Mouse (Mus musculus) kidney, adult 9 months (tissue): ENCODE measurements at regions not wholly inside any gene's neighbourhood (a gene's known extent, or its start where the extent isn't known, plus 50 kb on each side); places are given as distances from the start of the nearest gene placed in this dataset.

Source experiments
- DNase-seq: peaks from one replicate; pipeline ENCODE4 v3.0.0; 2022

DNA sequence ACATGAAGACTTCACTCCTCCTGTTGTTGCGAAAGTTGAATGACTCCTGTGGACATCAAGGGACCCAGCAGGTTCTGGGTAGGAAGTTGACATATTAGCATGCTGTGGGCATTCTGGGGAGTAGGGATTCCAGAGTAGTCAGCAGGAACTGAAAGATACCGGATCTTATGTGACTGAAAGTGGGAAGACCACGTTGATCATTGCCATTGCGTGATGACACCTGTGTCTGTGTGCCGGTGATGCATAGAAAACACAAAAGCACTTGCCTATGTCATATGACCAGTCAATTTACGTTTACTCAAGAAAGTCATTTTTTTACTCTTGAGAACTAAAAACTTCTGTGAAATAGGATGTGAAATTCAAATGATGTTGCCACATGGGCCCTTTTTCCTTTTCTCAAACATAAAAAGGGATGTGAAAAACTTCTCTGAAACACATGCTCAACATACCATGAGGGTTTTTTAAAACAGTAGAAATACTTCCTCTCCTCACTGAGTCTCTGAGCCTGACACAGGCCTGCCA, 176.8 kb upstream of the Ahr start:
- no peak for DNase-seq

DNA sequence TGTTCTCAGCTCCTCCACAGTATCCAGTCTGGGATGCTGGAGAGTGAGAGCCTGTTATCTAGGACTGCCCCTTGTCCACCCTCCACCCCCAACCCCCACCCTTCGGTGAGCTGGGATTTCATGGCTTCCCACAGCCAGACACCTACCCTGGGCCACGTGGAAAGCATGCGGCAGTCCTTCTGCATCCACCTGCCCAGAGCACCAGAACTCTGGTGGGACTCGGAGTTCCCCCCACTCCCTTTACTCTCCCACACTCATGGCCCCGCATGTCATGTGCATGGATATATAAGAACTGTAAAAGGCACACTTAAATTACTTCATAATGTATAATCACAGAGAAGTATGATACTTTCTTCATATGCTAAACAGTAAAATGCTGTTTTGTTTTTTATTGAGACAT, 175.5 kb upstream of the Ahr start:
- DNase-seq = no peak

- DNase-seq = no peak
Measured at GRCm38 (mm10) chr12:35703479-35703878, 168.6 kb upstream of the Ahr start.

DNA sequence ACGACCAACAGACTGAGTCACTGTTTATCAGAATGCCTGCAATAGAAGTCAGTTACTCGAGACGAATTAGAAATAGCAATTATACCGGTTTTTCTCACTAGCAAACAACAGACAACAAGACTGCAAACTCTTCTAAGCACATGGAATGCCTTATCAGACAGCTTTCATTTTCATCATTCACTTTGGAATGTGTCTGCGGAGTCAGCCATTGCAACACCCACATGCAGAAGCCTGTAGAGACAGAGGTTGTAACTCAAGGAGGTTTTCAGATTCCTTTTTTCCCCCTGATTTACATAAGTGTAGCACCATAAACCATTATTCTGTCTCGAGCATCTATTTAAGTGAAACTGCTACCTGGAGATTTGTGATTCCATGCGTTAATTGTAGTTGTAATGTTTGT, 167.8 kb upstream of the Ahr start:
- DNase-seq = no peak

- no peak for DNase-seq
Measured at GRCm38 (mm10) chr12:35694253-35694652, 159.4 kb upstream of the Ahr start.

- no peak for DNase-seq
Measured at GRCm38 (mm10) chr12:35690914-35691313, 156.1 kb upstream of the Ahr start.

DNA sequence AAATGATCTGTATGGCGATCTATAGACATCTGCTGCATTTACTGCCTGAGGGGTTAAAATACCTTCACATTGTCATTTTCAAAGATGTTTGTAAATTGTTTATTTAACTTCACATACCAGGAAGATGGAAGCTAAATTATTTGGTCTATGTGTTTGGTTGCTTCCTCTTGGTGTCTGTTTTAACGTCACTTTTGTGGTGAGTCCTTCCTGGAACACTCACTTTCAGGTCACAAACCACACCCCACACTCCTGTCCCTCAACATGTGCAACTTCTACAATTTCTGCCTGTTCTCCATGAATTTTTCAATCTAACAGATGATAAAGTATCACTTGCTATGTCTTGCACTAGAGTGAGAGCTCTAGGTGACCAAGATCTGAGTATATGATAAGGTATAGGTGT, 151.4 kb upstream of the Ahr start:
- DNase-seq = no peak

GRCm38 (mm10) chr12:35685189-35685588, 150.4 kb upstream of the Ahr start:
- DNase-seq = no peak

DNA sequence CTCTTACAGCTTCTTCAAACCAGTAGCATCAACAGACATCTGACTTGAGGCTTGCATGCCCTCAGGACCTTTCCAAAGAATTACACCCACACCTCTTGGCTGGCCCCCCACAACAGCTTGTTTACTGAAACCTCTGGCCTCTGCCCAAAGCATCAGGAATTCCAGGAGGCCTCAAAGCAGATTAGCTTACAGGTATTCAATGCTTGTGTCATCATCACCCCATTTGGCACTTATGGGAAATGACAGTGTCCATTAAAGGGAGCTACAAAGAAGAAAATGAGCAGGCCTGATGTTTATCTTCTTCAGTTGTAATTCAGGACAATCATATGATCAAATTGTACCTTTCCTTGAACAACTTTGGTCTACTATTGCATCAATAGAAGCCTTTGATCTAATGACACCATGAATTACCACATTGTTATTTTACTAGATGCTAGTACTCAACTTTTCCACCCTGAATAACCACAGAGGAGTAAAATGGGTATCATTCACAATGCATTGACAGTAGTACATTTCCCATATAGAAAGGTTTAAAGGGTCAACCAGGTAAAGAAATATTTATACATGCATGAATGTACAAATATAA, 147.1 kb upstream of the Ahr start:
- DNase-seq = no peak

GRCm38 (mm10) chr12:35679903-35680302, 145.1 kb upstream of the Ahr start:
- DNase-seq = no peak

- DNase-seq = no peak
Measured at GRCm38 (mm10) chr12:35679025-35679424, 144.2 kb upstream of the Ahr start.

GRCm38 (mm10) chr12:35674487-35674886, 139.6 kb upstream of the Ahr start:
- peak; percentile 70 for DNase-seq

- DNase-seq = no peak
Measured at GRCm38 (mm10) chr12:35670980-35671379, 136.1 kb upstream of the Ahr start.

GRCm38 (mm10) chr12:35668716-35669115, 133.9 kb upstream of the Ahr start:
- DNase-seq = peak; percentile 3

- DNase-seq = peak; percentile 4
Measured at GRCm38 (mm10) chr12:35667705-35668104, 132.9 kb upstream of the Ahr start.

GRCm38 (mm10) chr12:35667218-35667617, 132.4 kb upstream of the Ahr start:
- no peak for DNase-seq

DNA sequence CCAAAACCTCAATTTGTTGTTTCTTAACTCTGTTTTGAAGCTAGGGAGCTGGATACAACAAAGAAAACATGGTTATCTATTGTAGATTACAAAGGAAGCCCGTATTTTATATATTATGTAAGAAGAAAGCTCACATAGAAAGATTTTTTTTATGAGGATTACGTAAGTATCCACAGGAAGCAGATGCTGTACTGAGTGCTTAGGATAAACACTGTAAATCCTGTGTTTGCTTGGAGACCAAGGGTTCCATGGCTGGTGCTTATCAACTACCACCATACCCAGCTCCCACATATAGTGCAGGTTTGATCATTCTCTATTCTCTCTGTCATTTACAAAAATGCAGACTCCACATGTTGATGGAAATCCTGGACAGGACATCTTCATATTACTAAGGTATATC, 131.2 kb upstream of the Ahr start:
- no peak for DNase-seq

DNA sequence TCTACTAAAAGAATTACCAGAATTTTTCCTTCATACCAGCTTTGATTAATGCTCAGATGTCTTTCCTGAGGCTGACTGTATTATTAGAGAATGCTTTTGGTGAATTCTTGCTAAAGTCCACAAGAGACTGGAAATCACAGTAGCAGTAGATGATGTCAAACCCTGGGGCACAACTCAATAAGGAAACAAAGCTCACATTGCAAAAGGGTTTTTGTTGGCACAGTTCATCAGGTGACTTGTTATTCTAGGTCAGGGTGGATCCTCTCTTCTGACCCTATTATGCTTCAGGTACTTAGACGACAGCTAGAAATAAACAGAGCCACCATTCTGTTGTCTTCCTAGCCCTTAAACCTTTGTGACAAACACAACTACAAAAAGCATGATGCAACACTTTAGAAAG, 128.2 kb upstream of the Ahr start:
- no peak for DNase-seq

DNA sequence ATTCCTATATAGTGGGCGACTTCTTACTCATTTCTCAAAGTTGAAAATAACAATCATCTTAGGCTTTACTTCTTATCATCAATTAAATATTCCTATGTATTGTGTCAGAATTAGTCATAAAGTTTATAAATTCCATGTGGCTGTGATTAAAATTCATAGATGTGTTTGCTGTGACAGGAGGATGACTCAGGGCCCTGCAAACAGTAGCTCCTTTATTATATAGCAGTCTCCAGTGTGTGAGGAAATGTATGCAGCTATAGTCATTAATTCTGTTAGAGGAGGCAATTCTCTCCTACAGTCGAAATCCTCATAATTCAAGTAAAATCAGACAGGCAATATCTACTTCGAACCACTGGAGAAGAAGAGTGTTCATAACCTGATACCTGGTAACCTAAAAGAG, 121.7 kb upstream of the Ahr start:
- no peak for DNase-seq

DNA sequence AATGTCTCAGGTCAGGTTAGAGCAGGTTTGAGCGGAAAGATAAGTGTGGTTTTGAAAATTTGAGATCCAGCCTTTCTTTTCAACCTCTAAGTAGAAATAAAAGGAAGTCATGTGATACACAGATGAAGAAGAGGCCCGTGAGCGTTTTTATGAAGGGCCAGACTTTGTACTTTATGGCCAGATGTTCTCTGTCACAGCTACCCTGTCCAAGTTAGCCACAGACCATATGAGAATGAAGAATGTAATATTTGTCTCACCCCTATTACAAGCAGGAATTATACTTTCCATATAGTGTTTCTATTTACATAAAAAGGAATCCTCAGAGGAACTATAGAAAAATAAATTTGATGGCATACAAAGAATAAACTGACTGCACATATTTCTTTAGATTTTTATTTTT, 114.9 kb upstream of the Ahr start:
- DNase-seq = no peak

GRCm38 (mm10) chr12:35642473-35642872, 107.6 kb upstream of the Ahr start:
- DNase-seq = no peak

DNA sequence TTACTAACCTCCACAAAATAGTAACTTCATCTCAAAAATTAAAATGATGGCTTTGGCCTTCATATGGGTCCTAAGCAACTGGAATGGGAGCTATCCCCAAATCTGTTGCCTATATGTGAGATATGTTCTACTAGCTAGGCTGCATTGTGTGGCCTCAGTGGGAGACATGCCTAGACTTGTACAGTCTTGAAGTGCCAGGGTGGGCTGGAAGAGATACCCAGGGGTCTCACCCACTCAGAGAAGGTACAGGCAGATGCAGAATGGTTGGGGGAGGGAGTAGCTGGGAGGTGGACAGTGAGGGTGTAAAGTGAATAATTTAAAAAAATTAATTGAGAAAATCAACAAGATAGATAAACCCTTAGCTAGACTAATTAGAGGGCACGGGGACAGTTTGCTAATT, 106.9 kb upstream of the Ahr start:
- DNase-seq = no peak

GRCm38 (mm10) chr12:35640911-35641345, 106.1 kb upstream of the Ahr start:
- DNase-seq = no peak

DNA sequence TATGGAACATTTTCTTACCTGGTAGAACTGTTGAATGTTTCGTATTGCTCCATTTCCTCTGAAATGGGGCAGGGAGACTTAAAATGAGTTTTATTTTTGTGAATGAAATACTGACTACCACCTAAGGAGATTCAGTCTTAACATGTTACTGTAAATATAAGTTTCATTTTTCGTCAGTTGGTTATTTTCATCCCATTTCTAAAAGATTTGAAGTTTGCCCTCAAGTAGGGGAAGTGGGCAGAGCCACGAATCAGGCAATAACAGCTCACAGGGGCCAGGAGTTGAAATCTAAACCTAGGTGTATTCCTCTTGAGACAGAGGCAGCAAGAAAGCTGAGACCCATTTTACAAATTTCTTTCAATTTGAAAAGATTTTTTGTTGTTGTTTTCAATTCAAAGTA, 88.6 kb upstream of the Ahr start:
- DNase-seq = no peak

GRCm38 (mm10) chr12:35614885-35615284, 80.0 kb upstream of the Ahr start:
- no peak for DNase-seq

DNA sequence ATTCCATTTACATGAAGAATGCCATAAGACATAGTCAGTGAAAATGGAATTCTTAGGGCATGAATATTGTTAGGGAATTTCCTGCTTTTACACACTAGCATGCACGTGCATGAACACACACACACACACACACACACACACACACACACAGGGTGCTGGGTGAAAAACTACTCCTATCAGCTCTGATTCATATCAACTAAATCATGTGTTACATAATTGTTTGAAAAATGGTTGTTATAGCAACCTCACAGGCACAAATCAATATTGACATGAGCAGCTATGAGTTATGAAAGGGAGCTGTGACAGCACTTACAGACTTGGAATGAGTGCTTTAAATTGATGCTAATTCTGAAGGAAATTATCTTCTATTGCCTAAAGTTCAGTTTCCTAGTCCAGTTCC, 72.8 kb upstream of the Ahr start:
- DNase-seq = no peak
